Mouse (Mus musculus) C3H10T1/2 (cell line): ENCODE results near the gene Ferd3l. TPM values are rescaled to one million over a fixed set of nuclear protein-coding genes. Genes with fewer than 3 reads are reported as not detected.

ENCODE experiments used
- polyA plus RNA-seq, 2 experiments: library from polyadenylated mRNA; unstranded; fragments of >200 nt; fragmentation: generic; extraction: Trizol; gene quantifications; one replicate each; pipeline ENCODE4 v1.2.1; 2012; ENCODE audit warnings: missing spikeins in 2 of 2

The Ferd3l gene
- not detected for polyA plus RNA-seq

DNA sequence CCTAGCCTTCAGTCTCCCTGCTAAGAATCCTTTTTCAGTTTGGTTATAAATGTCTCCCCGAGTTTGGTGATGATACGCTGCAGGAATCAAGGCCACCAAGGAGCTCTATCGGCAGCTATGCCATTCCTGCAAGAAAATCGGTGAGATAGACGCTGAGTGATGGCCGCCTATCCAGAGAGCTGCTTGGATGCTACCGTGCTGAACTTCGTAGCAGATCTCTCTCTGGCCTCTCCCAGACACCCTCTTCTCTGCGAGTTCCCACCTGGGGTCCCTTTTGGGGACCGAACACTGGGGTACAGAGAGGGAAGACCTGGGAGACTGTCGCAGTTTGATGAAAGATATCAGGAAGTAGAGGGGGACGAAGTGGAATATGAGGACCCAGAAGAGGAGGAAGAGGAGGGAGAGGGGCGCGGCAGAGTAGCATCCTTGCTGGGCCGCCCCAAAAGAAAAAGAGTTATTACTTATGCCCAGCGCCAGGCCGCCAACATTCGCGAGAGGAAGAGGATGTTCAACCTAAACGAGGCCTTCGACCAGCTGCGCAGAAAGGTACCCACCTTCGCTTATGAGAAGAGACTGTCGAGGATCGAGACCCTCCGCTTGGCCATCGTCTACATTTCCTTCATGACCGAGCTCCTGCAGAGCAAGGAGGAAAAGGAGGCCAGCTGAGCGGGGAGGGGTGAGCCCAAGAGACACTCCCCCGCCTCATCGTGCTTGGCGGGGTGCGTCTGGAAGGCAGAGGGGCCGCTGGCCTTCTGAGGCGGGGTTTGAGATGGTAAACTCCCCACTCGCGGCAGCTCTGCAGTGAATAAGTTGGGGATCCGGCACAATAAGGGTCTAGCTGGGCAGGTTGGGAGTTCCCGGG lies at the start of gene Ferd3l:
Gene Ferd3l, plus strand, starts transcription at position 95 of the 862 bp plus-strand sequence.

DNA sequence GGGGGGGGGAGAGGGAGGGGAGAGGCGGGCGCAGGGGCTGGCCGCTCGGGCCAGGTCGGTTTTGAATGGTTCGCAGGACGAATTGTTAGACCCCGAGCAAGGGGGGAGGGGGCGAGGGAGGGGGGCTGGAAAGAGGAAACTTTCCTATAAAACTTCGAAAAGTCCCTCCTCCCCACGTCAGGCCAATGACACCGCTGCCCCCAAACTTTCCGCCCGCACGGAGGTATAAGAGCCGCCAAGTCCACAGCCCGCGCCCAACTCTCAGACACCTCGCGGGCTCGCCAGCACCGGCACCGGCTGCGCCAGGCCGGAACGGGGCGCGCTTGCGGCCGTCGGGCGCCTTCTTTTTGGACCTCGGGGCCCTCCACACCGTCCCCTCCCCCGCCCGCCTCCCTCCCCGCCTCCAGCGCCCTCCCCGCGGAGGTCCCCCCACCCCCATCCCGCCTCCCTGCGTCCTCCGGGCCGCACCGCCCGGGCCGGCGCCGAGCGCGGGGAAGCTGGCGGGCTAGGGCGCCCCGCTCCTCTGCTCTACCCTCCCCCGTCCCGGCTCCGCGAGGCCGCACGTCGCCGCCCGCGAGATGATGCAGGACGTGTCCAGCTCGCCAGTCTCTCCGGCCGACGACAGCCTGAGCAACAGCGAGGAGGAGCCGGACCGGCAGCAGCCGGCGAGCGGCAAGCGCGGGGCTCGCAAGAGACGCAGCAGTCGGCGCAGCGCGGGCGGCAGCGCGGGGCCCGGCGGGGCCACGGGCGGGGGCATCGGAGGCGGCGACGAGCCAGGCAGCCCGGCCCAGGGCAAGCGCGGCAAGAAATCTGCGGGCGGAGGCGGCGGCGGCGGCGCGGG lies 29.4 kb downstream of the Ferd3l start, which contains the start of gene Twist1:
Gene Twist1, plus strand, starts transcription at position 272 of the 841 bp plus-strand sequence.

Other genes starting within 250 kb of the Ferd3l start
- 10 to 100 TPM; 10.5 to 41.0 TPM for gene Twist1, start 29.2 kb downstream of the Ferd3l start, polyA plus RNA-seq